Mouse (Mus musculus) hindbrain, embryonic 14.5 days (tissue): ENCODE results near the gene E130208F15Rik. TPM values are rescaled to one million over a fixed set of nuclear protein-coding genes. Genes with fewer than 3 reads are reported as not detected.

Experiments used
- ATAC-seq: fragments of 200-750 bp; cut with Nextera tagmentation; 2 replicates; pipeline ENCODE4 v1.8.0; 2017; ENCODE audit warnings: moderate number of reproducible peaks, mild to moderate bottlenecking, moderate TSS enrichment, moderate library complexity; ENCODE audit not compliant: low FRiP score
- DNase-seq: peaks from one replicate; pipeline ENCODE4 v3.0.0-alpha.2; 2015; ENCODE audit warnings: low spot score
- H3K27ac ChIP-seq: fragments of 300-500 bp; sonication (generic); 2 replicates; pipeline ENCODE4 v1.5.1; 2014; ENCODE audit warnings: mild to moderate bottlenecking, moderate library complexity
- H3K27me3 ChIP-seq: fragments of 300-500 bp; sonication (generic); 2 replicates; pipeline ENCODE4 v1.6.1; 2014; ENCODE audit warnings: mild to moderate bottlenecking, low read length, mixed read lengths; ENCODE audit not compliant: control insufficient read depth, insufficient read depth
- H3K36me3 ChIP-seq: fragments of 300-500 bp; sonication (generic); replicated peaks from 2 replicates; pipeline ENCODE4 v1.6.1; 2014; ENCODE audit not compliant: control insufficient read depth, insufficient read depth
- H3K4me1 ChIP-seq: fragments of 300-500 bp; sonication (generic); replicated peaks from 2 replicates; pipeline ENCODE4 v1.6.1; 2014; ENCODE audit warnings: antibody characterized with exemption, low read length, mixed read lengths; ENCODE audit not compliant: control insufficient read depth, insufficient read depth
- H3K4me2 ChIP-seq: fragments of 300-500 bp; sonication (generic); replicated peaks from 2 replicates; pipeline ENCODE4 v1.6.1; 2014; ENCODE audit warnings: mild to moderate bottlenecking, moderate library complexity
- H3K4me3 ChIP-seq: fragments of 300-500 bp; sonication (generic); replicated peaks from 2 replicates; pipeline ENCODE4 v1.5.1; 2014; ENCODE audit warnings: mild to moderate bottlenecking, low read length
- H3K9ac ChIP-seq: fragments of 300-500 bp; sonication (generic); 2 replicates; pipeline ENCODE4 v1.6.1; 2014
- H3K9me3 ChIP-seq: fragments of 300-500 bp; sonication (generic); 2 replicates; pipeline ENCODE4 v1.6.1; 2016; ENCODE audit warnings: low read length; ENCODE audit not compliant: control insufficient read depth
- WGBS: fragments of 180-500 bp; shearing (Covaris S2); extraction: QIAGEN DNeasy Blood & Tissue Kit; methylation state at CpG from one replicate; pipeline ENCODE4 v1.1.7; 2014; 5-methylcytosine and 5-hydroxymethylcytosine counted together
- polyA plus RNA-seq: library from polyadenylated mRNA; unstranded; fragments of >200 nt; fragmentation: Nextera tagmentation; extraction: Ambion mirVana; gene quantifications from 2 replicates; pipeline ENCODE4 v1.2.1, GENCODE M21; 2014

Gene E130208F15Rik
- polyA plus RNA-seq, 1 experiment from 2014 or later: not detected

DNA sequence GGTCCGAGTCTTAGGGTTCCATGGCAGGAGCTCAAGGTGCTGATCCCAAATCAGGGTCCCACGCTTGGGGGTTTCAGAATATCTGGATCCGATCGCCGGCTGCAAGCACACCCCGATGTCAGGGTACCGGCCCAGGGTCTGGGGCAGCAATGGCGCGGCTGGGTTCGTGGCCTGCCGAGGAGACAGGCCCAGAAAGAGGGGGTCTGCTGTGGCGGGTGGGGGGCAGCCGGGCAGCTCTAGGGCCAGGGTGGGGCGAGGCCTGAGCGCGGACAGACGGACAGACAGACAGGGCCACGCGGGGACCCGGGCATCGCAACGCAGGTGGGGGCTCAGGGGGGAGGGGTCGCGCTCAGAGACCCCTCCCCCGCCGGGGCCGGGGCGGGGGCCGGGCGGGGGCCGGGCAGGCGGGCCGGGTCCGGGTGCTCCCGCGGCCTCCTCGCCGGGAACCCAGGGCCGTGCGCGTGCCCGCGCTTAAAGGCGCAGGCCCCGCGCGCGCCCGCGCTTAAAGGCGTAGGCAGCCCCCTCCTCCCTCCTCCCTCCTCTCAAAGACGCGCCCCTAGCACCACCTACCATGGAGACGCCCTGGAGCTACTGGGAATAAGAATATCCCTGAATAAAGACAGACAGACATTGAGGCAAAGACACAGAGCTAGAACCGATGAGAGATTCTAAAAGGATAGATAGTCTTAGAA lies 41.3 kb downstream of the E130208F15Rik start, which contains the start of gene Lrfn3:
Gene Lrfn3 (minus strand): TSS at position 121 of the 692 bp plus-strand sequence.
- peak within 1 kb of the TSS; percentile 88 for H3K9ac ChIP-seq
- peak within 1 kb of the TSS; percentile 78 for H3K4me3 ChIP-seq
- no peaks in the 10 kb centered on the region for H3K9me3 ChIP-seq
- ATAC-seq (peak; percentile 68), DNase-seq (peak; percentile 89)
- peak within 1 kb of the TSS; percentile 90 for H3K4me2 ChIP-seq
- peaks cover 21% of the 10 kb centered on the region for H3K36me3 ChIP-seq
- 2% methylated on average over 44 of the region's 55 CpGs for WGBS
- no peak within 1 kb of the TSS; the same call in 1 of the 2 replicates for H3K27ac ChIP-seq
- H3K27me3 ChIP-seq: 0 out of 2 replicates have a peak, but pooled peaks cover 3% of the 10 kb centered on the region
- H3K4me1 ChIP-seq: peaks cover 44% of the 10 kb centered on the region

DNA sequence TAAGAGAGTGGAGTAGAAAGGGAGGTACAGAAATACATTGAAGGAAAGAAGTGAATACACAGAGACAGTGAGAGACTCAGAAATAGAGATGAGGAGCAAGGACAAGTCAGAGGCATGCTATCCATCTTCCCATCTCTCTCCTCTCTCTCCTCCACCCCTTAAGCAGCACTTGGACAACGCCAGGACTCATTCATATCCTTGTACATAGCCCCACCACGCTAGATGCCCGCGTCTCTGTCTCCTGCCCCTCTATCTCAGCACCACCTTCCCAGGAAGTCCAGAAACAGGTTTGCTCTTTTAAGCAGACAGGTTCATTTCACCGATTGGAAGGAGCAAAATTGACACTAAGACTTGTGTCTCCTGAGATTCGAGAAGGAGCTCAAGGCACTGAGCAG lies 41.8 kb downstream of the E130208F15Rik start:
- peak overlapping the region; percentile 88 for H3K9ac ChIP-seq
- 0 out of 2 replicates have a peak, but pooled peaks have one; percentile 26 for ATAC-seq
- DNase-seq: no peak
- H3K27me3 ChIP-seq: 0 out of 2 replicates have a peak, but pooled peaks cover 3% of the 10 kb centered on the region
- H3K4me2 ChIP-seq: peak overlapping the region; percentile 90
- H3K27ac ChIP-seq: no peak overlapping the region; the same call in 1 of the 2 replicates
- peak overlapping the region; percentile 78 for H3K4me3 ChIP-seq
- WGBS: 67% methylated on average over 6 of the region's 6 CpGs
- H3K36me3 ChIP-seq: peaks cover 21% of the 10 kb centered on the region
- peaks cover 43% of the 10 kb centered on the region for H3K4me1 ChIP-seq
- no peaks in the 10 kb centered on the region for H3K9me3 ChIP-seq

- H3K4me1 ChIP-seq: 0 out of 2 replicates have a peak, but pooled peaks cover 6% of the 10 kb centered on the region
- ATAC-seq: no peak
- 75% methylated on average over 2 of the region's 2 CpGs for WGBS
Measured at GRCm38 (mm10) chr7:30367466-30367865, 45.9 kb downstream of the E130208F15Rik start.

More at GRCm38 (mm10) chr7:30367466-30367865, 45.9 kb downstream of the E130208F15Rik start:
- no peak for DNase-seq
- Histone ChIP-seq H3K9me3 (no peaks in the 10 kb centered on the region), H3K27ac (no peak overlapping the region), H3K4me2 (no peak overlapping the region), H3K36me3 (no peaks in the 10 kb centered on the region), H3K4me3 (no peak overlapping the region), H3K9ac (no peak overlapping the region), H3K27me3 (0 out of 2 replicates have a peak, but pooled peaks cover 3% of the 10 kb centered on the region)

Other genes starting within 250 kb of the E130208F15Rik start
- 10.3 and 12.2 TPM in 2 replicates for gene Zfp82, start 248.8 kb upstream of the E130208F15Rik start, polyA plus RNA-seq
- gene Gm26920, start 231.3 kb upstream of the E130208F15Rik start, polyA plus RNA-seq: 0.96 and 2.2 TPM in 2 replicates
- gene Zfp566, start 231.2 kb upstream of the E130208F15Rik start, polyA plus RNA-seq: 14.3 and 15.0 TPM in 2 replicates
- 88.6 and 97.8 TPM in 2 replicates for gene Zfp260, start 227.0 kb upstream of the E130208F15Rik start, polyA plus RNA-seq
- gene Zfp382, start 199.8 kb upstream of the E130208F15Rik start, polyA plus RNA-seq: 14.6 and 15.5 TPM in 2 replicates
- 13.2 and 14.0 TPM in 2 replicates for gene Zfp146, start 152.0 kb upstream of the E130208F15Rik start, polyA plus RNA-seq
- 6.0 and 6.9 TPM in 2 replicates for gene Cox7a1, start 137.6 kb upstream of the E130208F15Rik start, polyA plus RNA-seq
- 62.0 and 70.7 TPM in 2 replicates for gene Capns1, start 122.9 kb upstream of the E130208F15Rik start, polyA plus RNA-seq
- 179 and 199 TPM in 2 replicates for gene Polr2i, start 89.8 kb upstream of the E130208F15Rik start, polyA plus RNA-seq
- 390 and 397 TPM in 2 replicates for gene Tbcb, start 89.5 kb upstream of the E130208F15Rik start, polyA plus RNA-seq
- gene Ovol3, start 86.0 kb upstream of the E130208F15Rik start, polyA plus RNA-seq: not detected in 2 replicates
- 0.16 and 0.43 TPM in 2 replicates for gene Thap8, start 41.6 kb upstream of the E130208F15Rik start, polyA plus RNA-seq
- 5.7 and 5.9 TPM in 2 replicates for gene Wdr62, start 41.3 kb upstream of the E130208F15Rik start, polyA plus RNA-seq
- gene Clip3, start 30.0 kb upstream of the E130208F15Rik start, polyA plus RNA-seq: 123 and 146 TPM in 2 replicates
- gene Alkbh6, start 13.0 kb upstream of the E130208F15Rik start, polyA plus RNA-seq: 119 and 123 TPM in 2 replicates
- 10.7 and 11.9 TPM in 2 replicates for gene Syne4, start 6.9 kb upstream of the E130208F15Rik start, polyA plus RNA-seq
- 16.5 and 19.2 TPM in 2 replicates for gene Sdhaf1, start 2.2 kb downstream of the E130208F15Rik start, polyA plus RNA-seq
- gene Lrfn3, start 41.0 kb downstream of the E130208F15Rik start, polyA plus RNA-seq: 14.5 and 15.0 TPM in 2 replicates
- gene Tyrobp, start 92.0 kb downstream of the E130208F15Rik start, polyA plus RNA-seq: 27.2 and 35.6 TPM in 2 replicates
- gene Hcst, start 98.1 kb downstream of the E130208F15Rik start, polyA plus RNA-seq: 1.1 TPM in 1 of 2 replicates, not detected in the other
- 1.8 and 2.9 TPM in 2 replicates for gene Nfkbid, start 100.0 kb downstream of the E130208F15Rik start, polyA plus RNA-seq
- gene Aplp1, start 123.8 kb downstream of the E130208F15Rik start, polyA plus RNA-seq: 690 and 752 TPM in 2 replicates
- 1.8 and 2.4 TPM in 2 replicates for gene Kirrel2, start 135.9 kb downstream of the E130208F15Rik start, polyA plus RNA-seq
- 0.54 and 0.83 TPM in 2 replicates for gene Nphs1, start 136.6 kb downstream of the E130208F15Rik start, polyA plus RNA-seq
- gene Prodh2, start 171.9 kb downstream of the E130208F15Rik start, polyA plus RNA-seq: 0.48 TPM in 1 of 2 replicates, not detected in the other
- gene Arhgap33, start 213.3 kb downstream of the E130208F15Rik start, polyA plus RNA-seq: 112 TPM in 2 replicates
- gene Hspb6, start 230.4 kb downstream of the E130208F15Rik start, polyA plus RNA-seq: 9.3 and 12.6 TPM in 2 replicates
- 10.4 and 11.0 TPM in 2 replicates for gene Proser3, start 230.6 kb downstream of the E130208F15Rik start, polyA plus RNA-seq
- gene Lin37, start 238.1 kb downstream of the E130208F15Rik start, polyA plus RNA-seq: 49.2 and 49.4 TPM in 2 replicates
- 88.7 and 105 TPM in 2 replicates for gene U2af1l4, start 241.6 kb downstream of the E130208F15Rik start, polyA plus RNA-seq
- gene Gm49396, start 241.6 kb downstream of the E130208F15Rik start, polyA plus RNA-seq: 6.5 and 9.2 TPM in 2 replicates
- 109 and 118 TPM in 2 replicates for gene Psenen, start 241.9 kb downstream of the E130208F15Rik start, polyA plus RNA-seq
- gene Igflr1, start 243.7 kb downstream of the E130208F15Rik start, polyA plus RNA-seq: 2.2 and 3.1 TPM in 2 replicates